Mouse (Mus musculus): ENCODE measurements around the gene Nrap.

- TF ChIP-seq EP300 (IDR thresholded peaks at IDR 0.05; ENCODE audit: low read depth) (no peak), CTCF (IDR thresholded peaks at IDR 0.05; ENCODE audit: low read depth) (no peak)
Observed at GRCm38 (mm10) chr19:56368912-56369311, 20.9 kb downstream of the Nrap start.
